Mouse (Mus musculus): ENCODE results near the gene Ackr4. TPM values are rescaled to one million over a fixed set of nuclear protein-coding genes. Genes with fewer than 3 reads are reported as not detected.

Gene Ackr4
- polyA plus RNA-seq, 1 experiment, result 0.64 TPM

- no peak for DNase-seq
- H3K27ac ChIP-seq (ENCODE audit: insufficient read depth, low read depth, low read length), result no peak overlapping the region
- TF ChIP-seq CTCF (conservative IDR thresholded peaks at IDR 0.05; ENCODE audit: insufficient read depth, insufficient read length, low read depth, low read length) (no peak), POLR2A (IDR thresholded peaks at IDR 0.05; ENCODE audit: low read depth, low read length) (no peak)
- no peak overlapping the region for H3K4me3 ChIP-seq (ENCODE audit: insufficient read depth, low read depth, low read length)
- no peaks in the 10 kb centered on the region for H3K4me1 ChIP-seq (ENCODE audit: control insufficient read depth, insufficient read depth, low read length)
- H3K36me3 ChIP-seq (ENCODE audit: control insufficient read depth, insufficient read depth, low read length), result peaks cover 24% of the 10 kb centered on the region
- WGBS, result 89% methylated on average over 7 of the region's 7 CpGs
- H3K27me3 ChIP-seq (replicated peaks; ENCODE audit: control insufficient read depth, insufficient read depth, low read length), result no peaks in the 10 kb centered on the region
Observed at GRCm38 (mm10) chr9:104157291-104157690, 30.6 kb upstream of the Ackr4 start.

GRCm38 (mm10) chr9:104156506-104156905, 29.8 kb upstream of the Ackr4 start:
- DNase-seq, result no peak
- no peak overlapping the region for H3K4me3 ChIP-seq (ENCODE audit: insufficient read depth, low read depth, low read length)
- peaks cover 18% of the 10 kb centered on the region for H3K36me3 ChIP-seq (ENCODE audit: control insufficient read depth, insufficient read depth, low read length)
- no peaks in the 10 kb centered on the region for H3K4me1 ChIP-seq (ENCODE audit: control insufficient read depth, insufficient read depth, low read length)
- no peak for TF ChIP-seq POLR2A (IDR thresholded peaks at IDR 0.05; ENCODE audit: low read depth, low read length)
- 98% methylated on average over 8 of the region's 8 CpGs for WGBS
- H3K27me3 ChIP-seq (replicated peaks; ENCODE audit: control insufficient read depth, insufficient read depth, low read length), result no peaks in the 10 kb centered on the region
- no peak overlapping the region for H3K27ac ChIP-seq (ENCODE audit: insufficient read depth, low read depth, low read length)

GRCm38 (mm10) chr9:104155100-104155715, 28.5 kb upstream of the Ackr4 start:
- WGBS, result 86% methylated on average over 14 of the region's 14 CpGs
- TF ChIP-seq CTCF (conservative IDR thresholded peaks at IDR 0.05; ENCODE audit: insufficient read depth, insufficient read length, low read depth, low read length) (no peak), POLR2A (IDR thresholded peaks at IDR 0.05; ENCODE audit: low read depth, low read length) (no peak)

GRCm38 (mm10) chr9:104152121-104152520, 25.4 kb upstream of the Ackr4 start:
- Histone ChIP-seq H3K27me3 (replicated peaks; ENCODE audit: control insufficient read depth, insufficient read depth, low read length) (no peaks in the 10 kb centered on the region), H3K27ac (ENCODE audit: insufficient read depth, low read depth, low read length) (no peak overlapping the region), H3K4me1 (ENCODE audit: control insufficient read depth, insufficient read depth, low read length) (peaks cover under 1% of the 10 kb centered on the region; the same call in 1 of the 2 replicates), H3K4me3 (ENCODE audit: insufficient read depth, low read depth, low read length) (no peak overlapping the region), H3K36me3 (ENCODE audit: control insufficient read depth, insufficient read depth, low read length) (peaks cover 13% of the 10 kb centered on the region)
- DNase-seq, result no peak
- TF ChIP-seq CTCF (conservative IDR thresholded peaks at IDR 0.05; ENCODE audit: insufficient read depth, insufficient read length, low read depth, low read length), result no peak
- TF ChIP-seq POLR2A (IDR thresholded peaks at IDR 0.05; ENCODE audit: low read depth, low read length), result no peak
- WGBS, result 93% methylated on average over 7 of the region's 7 CpGs

More at GRCm38 (mm10) chr9:104155100-104155715, 28.5 kb upstream of the Ackr4 start:
- Histone ChIP-seq H3K27me3 (replicated peaks; ENCODE audit: control insufficient read depth, insufficient read depth, low read length) (no peaks in the 10 kb centered on the region), H3K4me3 (ENCODE audit: insufficient read depth, low read depth, low read length) (no peak overlapping the region), H3K36me3 (ENCODE audit: control insufficient read depth, insufficient read depth, low read length) (peaks cover 16% of the 10 kb centered on the region), H3K4me1 (ENCODE audit: control insufficient read depth, insufficient read depth, low read length) (no peaks in the 10 kb centered on the region), H3K27ac (ENCODE audit: insufficient read depth, low read depth, low read length) (no peak overlapping the region)
- peak; percentile 40 for DNase-seq

GRCm38 (mm10) chr9:104148969-104149368, 22.2 kb upstream of the Ackr4 start:
- no peaks in the 10 kb centered on the region for H3K27me3 ChIP-seq (replicated peaks; ENCODE audit: control insufficient read depth, insufficient read depth, low read length)
- WGBS, result 80% methylated on average over 7 of the region's 7 CpGs
- DNase-seq, result no peak
- no peak overlapping the region for H3K27ac ChIP-seq (ENCODE audit: insufficient read depth, low read depth, low read length)
- TF ChIP-seq CTCF (conservative IDR thresholded peaks at IDR 0.05; ENCODE audit: insufficient read depth, insufficient read length, low read depth, low read length), result no peak
- no peak for TF ChIP-seq POLR2A (IDR thresholded peaks at IDR 0.05; ENCODE audit: low read depth, low read length)
- H3K4me3 ChIP-seq (ENCODE audit: insufficient read depth, low read depth, low read length), result no peak overlapping the region
- peaks cover 4% of the 10 kb centered on the region; the same call in 1 of the 2 replicates for H3K4me1 ChIP-seq (ENCODE audit: control insufficient read depth, insufficient read depth, low read length)
- peaks cover 1% of the 10 kb centered on the region; the same call in 1 of the 2 replicates for H3K36me3 ChIP-seq (ENCODE audit: control insufficient read depth, insufficient read depth, low read length)

GRCm38 (mm10) chr9:104146683-104147082, 19.9 kb upstream of the Ackr4 start:
- Histone ChIP-seq H3K27ac (ENCODE audit: insufficient read depth, low read depth, low read length) (no peak overlapping the region), H3K4me1 (ENCODE audit: control insufficient read depth, insufficient read depth, low read length) (peaks cover 4% of the 10 kb centered on the region; the same call in 1 of the 2 replicates), H3K4me3 (ENCODE audit: insufficient read depth, low read depth, low read length) (no peak overlapping the region), H3K27me3 (replicated peaks; ENCODE audit: control insufficient read depth, insufficient read depth, low read length) (no peaks in the 10 kb centered on the region), H3K36me3 (ENCODE audit: control insufficient read depth, insufficient read depth, low read length) (peaks cover under 1% of the 10 kb centered on the region; the same call in 1 of the 2 replicates)
- no peak for TF ChIP-seq POLR2A (IDR thresholded peaks at IDR 0.05; ENCODE audit: low read depth, low read length)
- WGBS, result 79% methylated on average over 7 of the region's 7 CpGs
- DNase-seq, result no peak

GRCm38 (mm10) chr9:104144314-104144996, 17.7 kb upstream of the Ackr4 start:
- Histone ChIP-seq H3K27ac (ENCODE audit: insufficient read depth, low read depth, low read length) (no peak overlapping the region), H3K4me1 (ENCODE audit: control insufficient read depth, insufficient read depth, low read length) (peaks cover 4% of the 10 kb centered on the region; the same call in 1 of the 2 replicates), H3K27me3 (replicated peaks; ENCODE audit: control insufficient read depth, insufficient read depth, low read length) (no peaks in the 10 kb centered on the region), H3K36me3 (ENCODE audit: control insufficient read depth, insufficient read depth, low read length) (no peaks in the 10 kb centered on the region), H3K4me3 (ENCODE audit: insufficient read depth, low read depth, low read length) (no peak overlapping the region)
- peak; percentile 14 for DNase-seq
- no peak for TF ChIP-seq POLR2A (IDR thresholded peaks at IDR 0.05; ENCODE audit: low read depth, low read length)
- peak; percentile 72 for TF ChIP-seq CTCF (conservative IDR thresholded peaks at IDR 0.05; ENCODE audit: insufficient read depth, insufficient read length, low read depth, low read length)
- 87% methylated on average over 8 of the region's 8 CpGs for WGBS
